Mouse (Mus musculus): ENCODE data around the gene Ybx3. TPM values are rescaled to one million over a fixed set of nuclear protein-coding genes. Genes with fewer than 3 reads are reported as not detected.

The Ybx3 gene
- 33.9 and 37.6 TPM in 2 replicates for polyA plus RNA-seq (2016; fragmentation: Nextera tagmentation; extraction: Ambion mirVana)

DNA sequence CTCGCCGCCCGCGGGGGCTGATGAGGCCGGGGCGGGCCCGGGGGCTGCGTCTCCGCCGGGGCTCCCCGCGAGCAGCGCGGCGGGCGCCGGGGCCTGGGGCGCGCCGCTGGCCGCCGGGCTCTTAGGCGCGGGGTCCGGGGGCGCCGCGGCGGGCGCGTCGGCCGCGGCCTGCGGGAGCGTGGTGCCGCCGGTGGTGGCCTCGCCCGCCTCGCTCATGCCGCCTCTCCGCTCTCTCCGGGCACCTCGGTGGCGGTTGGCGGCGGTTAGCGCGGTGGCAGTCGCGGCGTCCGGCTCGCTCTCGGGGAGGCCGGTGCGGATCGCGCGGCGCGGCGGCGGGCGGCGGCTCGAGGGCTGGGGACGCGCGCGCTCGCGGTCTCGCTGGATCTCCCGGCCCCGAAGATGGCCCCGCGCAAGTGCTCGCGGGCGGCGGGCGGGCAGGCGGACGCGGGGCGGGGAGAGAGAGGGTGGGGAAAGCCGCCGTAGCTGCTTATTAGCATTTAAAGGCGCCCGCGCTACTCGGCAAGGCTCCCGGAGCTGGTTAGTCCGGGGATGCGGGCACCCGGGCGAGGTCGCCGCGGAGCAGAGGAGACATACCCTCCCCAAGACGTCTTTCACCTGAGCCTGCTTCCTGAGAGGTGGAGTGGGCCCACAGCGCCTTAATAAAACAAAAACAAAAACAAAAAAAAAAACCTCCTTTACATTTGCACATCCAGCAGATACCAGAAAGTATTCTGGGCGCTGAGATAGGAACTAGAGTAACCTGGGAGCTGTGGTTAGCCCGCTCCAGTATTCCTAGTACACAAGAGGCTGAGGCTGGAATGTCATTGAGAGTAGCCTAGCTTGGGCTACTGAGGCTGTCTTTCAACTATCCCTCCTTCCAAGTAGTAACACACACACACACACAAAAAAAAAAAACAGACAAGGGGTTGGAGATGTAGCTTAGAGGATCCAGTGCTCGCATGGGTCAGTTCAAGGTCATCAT, at the start of gene Ybx3:
Ybx3 (minus strand) TSS at position 437 of the 982 bp plus-strand sequence.
- Histone ChIP-seq H3K4me3 (peak within 1 kb of the TSS; percentile 84), H3K27ac (peak within 1 kb of the TSS; percentile 93), H3K9me3 (replicated peaks) (no peaks in the 10 kb centered on the region), H3K4me1 (peaks cover 18% of the 10 kb centered on the region), H3K27me3 (ENCODE audit: low read depth, poor library complexity, severe bottlenecking) (peaks cover 7% of the 10 kb centered on the region; the same call in 1 of the 2 replicates), H3K36me3 (no peaks in the 10 kb centered on the region)
- WGBS = 6% methylated on average over 102 of the region's 107 CpGs
- peak; percentile 82 for DNase-seq (ENCODE audit: low spot score)

DNA sequence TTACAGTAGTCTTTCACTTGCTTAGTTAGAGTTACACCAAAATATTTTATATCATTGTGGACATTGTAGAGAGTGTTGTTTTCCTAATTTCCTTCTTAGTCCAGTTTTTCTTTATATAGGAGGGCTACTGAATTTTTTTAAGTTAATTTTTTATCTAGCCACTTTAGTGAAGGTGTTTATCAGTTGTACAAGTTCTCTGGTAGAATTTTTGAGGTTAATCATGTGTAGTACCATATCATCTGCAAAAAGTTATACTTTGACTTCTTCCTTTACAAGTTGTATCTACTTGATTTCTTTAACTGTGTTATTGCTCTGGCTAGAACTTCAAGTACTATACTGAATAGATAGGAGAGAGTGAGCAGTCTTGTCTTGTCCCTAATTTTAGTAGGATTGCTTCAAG, 48.4 kb upstream of the Ybx3 start:
- Histone ChIP-seq H3K27ac (no peak overlapping the region), H3K27me3 (ENCODE audit: low read depth, poor library complexity, severe bottlenecking) (peaks cover 24% of the 10 kb centered on the region), H3K36me3 (no peaks in the 10 kb centered on the region), H3K9me3 (replicated peaks) (no peaks in the 10 kb centered on the region), H3K4me3 (no peak overlapping the region), H3K4me1 (0 out of 2 replicates have a peak, but pooled peaks cover 5% of the 10 kb centered on the region)
- DNase-seq (ENCODE audit: low spot score) = no peak

DNA sequence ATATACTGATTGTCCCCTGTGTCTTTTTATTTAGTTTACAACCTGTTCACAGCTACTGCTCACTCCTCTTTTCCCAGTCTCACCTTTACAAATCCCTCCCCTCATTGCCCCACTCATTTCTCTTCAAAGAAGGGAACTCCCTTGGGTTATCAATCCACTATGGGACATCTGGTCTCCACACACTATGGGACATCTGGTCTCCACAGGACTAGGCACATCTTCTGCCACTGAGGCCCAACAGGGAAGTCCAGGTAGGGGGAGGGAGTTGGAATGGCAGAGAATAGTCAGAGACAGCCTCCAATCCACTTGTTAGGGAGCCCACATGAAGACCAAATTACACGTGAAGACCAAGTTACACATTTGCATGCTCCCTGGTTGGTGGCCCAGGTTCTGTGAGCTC, 45.8 kb upstream of the Ybx3 start:
- H3K9me3 ChIP-seq (replicated peaks) = no peaks in the 10 kb centered on the region
- WGBS = 50% methylated on average over 1 of the region's 1 CpGs
- H3K27me3 ChIP-seq (ENCODE audit: low read depth, poor library complexity, severe bottlenecking) = peaks cover 24% of the 10 kb centered on the region
- no peak for DNase-seq (ENCODE audit: low spot score)
- H3K4me1 ChIP-seq = 0 out of 2 replicates have a peak, but pooled peaks cover 5% of the 10 kb centered on the region
- H3K4me3 ChIP-seq = peak overlapping the region; percentile 54; the same call in 1 of the 2 replicates
- H3K36me3 ChIP-seq = no peaks in the 10 kb centered on the region
- no peak overlapping the region for H3K27ac ChIP-seq

DNA sequence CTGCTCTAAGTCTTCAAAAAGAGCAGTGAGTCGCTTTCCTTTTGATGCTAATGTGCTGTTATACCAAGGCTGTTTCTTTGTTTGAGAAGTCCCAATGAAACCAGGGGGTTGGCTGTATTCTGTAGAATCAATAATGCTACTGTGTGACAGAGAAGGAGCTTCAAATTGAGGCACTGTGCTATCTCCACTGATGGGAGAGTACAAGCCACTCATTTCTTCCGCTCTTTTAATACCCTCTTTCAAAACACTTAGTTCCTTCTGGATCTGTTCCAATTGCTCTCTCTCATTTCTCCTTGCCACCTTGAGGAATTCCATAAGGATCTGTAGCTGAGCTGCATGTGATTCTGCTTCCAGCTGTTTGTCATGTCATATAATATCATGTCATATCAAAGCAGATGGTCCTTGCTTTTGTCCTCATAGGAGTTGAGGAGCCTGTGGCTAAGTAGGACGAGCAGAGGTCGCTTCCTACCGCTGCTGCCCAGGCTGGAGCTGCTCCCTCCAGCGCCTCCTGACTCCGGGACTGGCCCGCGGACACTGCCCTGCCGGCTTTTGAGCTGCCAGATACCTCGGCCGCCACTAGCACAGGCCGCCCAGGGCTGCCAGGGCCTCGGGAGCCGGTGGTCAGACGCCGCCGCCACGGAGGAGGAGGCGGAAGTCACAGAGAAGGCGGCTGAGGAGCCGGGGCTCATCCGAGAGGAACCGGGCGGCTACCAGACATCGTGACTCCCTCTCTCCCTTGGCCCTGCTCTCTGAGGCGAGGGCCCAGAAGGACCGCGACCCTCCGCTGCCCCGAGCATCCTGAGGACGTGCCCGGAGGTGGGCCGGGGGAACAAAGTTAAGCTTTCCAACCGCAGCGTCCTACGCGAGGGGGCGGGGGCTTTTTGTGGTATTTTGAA, 45.1 kb upstream of the Ybx3 start:
- peak; percentile 58 for DNase-seq (ENCODE audit: low spot score)
- H3K9me3 ChIP-seq (replicated peaks) = no peaks in the 10 kb centered on the region
- H3K4me3 ChIP-seq = peak overlapping the region; percentile 54
- 9% methylated on average over 38 of the region's 39 CpGs for WGBS
- H3K4me1 ChIP-seq = 0 out of 2 replicates have a peak, but pooled peaks cover 5% of the 10 kb centered on the region
- H3K27ac ChIP-seq = peak overlapping the region; percentile 54
- no peaks in the 10 kb centered on the region for H3K36me3 ChIP-seq
- H3K27me3 ChIP-seq (ENCODE audit: low read depth, poor library complexity, severe bottlenecking) = peaks cover 24% of the 10 kb centered on the region

DNA sequence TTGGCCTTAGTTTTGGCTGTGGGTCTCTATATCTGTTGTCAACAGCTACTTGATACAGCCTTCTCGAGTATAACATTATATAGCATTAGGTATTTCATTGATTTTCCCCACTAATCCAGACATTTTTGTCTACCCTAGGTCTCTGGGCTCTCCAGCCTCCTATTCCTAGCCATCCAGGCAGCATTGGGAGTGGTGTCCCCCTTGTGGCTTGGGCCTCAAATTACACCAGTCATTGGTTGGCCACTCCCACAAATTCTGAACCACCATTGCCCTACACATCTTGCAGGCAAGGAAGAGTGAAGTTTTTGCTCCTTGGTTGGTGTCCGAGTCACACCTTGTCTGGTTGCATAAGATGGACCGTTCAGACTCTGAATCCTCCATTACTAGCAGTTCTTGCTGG, 33.3 kb upstream of the Ybx3 start:
- 68% methylated on average over 3 of the region's 3 CpGs for WGBS
- no peaks in the 10 kb centered on the region for H3K36me3 ChIP-seq
- DNase-seq (ENCODE audit: low spot score) = peak; percentile 31
- no peaks in the 10 kb centered on the region for H3K9me3 ChIP-seq (replicated peaks)
- no peak overlapping the region for H3K4me3 ChIP-seq
- H3K27ac ChIP-seq = no peak overlapping the region
- H3K27me3 ChIP-seq (ENCODE audit: low read depth, poor library complexity, severe bottlenecking) = no peaks in the 10 kb centered on the region
- H3K4me1 ChIP-seq = no peaks in the 10 kb centered on the region

DNA sequence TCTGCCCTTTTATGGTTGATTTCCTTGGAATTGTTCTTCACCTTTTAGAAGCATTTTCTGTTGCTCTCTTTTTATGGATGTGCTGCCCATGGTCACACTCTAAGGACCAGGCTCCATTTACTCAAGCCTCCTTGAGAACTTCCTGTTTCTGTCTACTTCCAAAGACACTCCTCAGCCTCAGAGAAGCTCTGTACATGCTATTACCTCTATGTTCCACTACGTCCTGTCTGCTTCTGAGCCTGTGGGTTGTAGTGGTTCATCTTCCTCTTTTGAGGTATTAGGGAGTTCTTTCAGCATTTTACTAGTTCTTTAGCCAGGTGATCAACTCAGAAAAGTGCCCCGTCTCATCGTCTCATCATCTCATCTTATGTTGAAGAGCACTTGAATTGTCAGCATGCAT, 31.3 kb upstream of the Ybx3 start:
- H3K9me3 ChIP-seq (replicated peaks) = no peaks in the 10 kb centered on the region
- H3K4me1 ChIP-seq = no peaks in the 10 kb centered on the region
- H3K27me3 ChIP-seq (ENCODE audit: low read depth, poor library complexity, severe bottlenecking) = no peaks in the 10 kb centered on the region
- DNase-seq (ENCODE audit: low spot score) = no peak
- WGBS = 90% methylated on average over 3 of the region's 3 CpGs
- H3K4me3 ChIP-seq = no peak overlapping the region
- H3K36me3 ChIP-seq = no peaks in the 10 kb centered on the region
- H3K27ac ChIP-seq = no peak overlapping the region

DNA sequence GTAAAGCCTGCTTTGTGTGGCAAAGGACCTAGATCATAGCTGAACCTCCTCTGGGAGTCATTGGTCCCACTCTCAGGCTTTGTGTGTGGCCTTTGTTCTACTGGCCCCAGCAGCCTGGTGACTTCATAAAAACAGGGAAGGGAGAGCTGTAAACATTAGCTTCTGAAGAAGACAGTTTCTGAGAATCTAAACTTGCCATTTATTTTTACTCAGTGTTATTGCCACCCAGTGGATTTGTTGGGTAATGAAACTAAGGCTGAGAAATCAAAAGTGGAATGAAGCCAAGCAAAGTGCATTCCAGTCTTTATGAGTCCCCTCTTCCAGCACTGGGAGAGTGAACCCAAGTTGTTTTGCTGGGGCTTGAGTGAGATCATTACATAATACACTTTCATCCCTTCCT, 30.5 kb upstream of the Ybx3 start:
- Histone ChIP-seq H3K4me3 (no peak overlapping the region), H3K9me3 (replicated peaks) (no peaks in the 10 kb centered on the region), H3K27ac (no peak overlapping the region), H3K27me3 (ENCODE audit: low read depth, poor library complexity, severe bottlenecking) (no peaks in the 10 kb centered on the region), H3K4me1 (no peaks in the 10 kb centered on the region), H3K36me3 (no peaks in the 10 kb centered on the region)
- DNase-seq (ENCODE audit: low spot score) = no peak

DNA sequence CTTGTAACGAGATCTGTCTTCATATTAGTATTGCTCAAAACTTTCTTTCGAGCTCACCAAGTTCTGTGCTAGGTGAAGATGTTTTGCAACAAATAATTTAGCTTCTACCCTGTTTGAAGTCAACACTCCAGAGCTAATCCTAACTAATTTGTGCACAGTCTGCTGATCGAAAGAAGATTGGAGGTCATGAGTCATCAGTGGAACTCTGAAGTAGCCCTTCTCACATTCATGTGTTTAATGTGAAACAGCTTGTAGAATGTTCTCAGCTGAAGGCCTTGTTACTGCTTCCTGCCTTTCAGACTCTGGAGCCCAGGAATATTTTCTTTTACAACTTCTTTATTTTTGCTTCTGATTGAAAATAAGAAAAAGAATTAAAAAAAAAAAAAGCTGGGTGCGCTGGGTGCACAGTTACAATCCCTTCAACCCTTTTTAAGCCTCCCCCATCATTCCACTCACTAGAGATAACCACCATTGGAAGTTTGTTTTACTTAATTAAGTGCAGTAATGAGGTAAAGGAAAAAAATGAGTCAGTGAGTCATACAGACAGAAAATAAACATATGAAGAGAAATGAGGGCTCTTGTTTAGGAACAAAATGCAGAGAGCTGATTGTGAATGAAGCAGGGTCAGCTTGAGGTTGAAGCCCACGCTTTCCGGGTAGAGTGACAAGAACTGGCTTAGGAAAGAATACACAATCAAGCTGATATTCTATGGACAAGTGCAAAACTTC, 23.0 kb upstream of the Ybx3 start:
- 81% methylated on average over 6 of the region's 6 CpGs for WGBS
- no peak overlapping the region for H3K27ac ChIP-seq
- no peaks in the 10 kb centered on the region for H3K4me1 ChIP-seq
- no peaks in the 10 kb centered on the region for H3K27me3 ChIP-seq (ENCODE audit: low read depth, poor library complexity, severe bottlenecking)
- DNase-seq (ENCODE audit: low spot score) = no peak
- no peaks in the 10 kb centered on the region for H3K9me3 ChIP-seq (replicated peaks)
- no peak overlapping the region for H3K4me3 ChIP-seq
- H3K36me3 ChIP-seq = no peaks in the 10 kb centered on the region

DNA sequence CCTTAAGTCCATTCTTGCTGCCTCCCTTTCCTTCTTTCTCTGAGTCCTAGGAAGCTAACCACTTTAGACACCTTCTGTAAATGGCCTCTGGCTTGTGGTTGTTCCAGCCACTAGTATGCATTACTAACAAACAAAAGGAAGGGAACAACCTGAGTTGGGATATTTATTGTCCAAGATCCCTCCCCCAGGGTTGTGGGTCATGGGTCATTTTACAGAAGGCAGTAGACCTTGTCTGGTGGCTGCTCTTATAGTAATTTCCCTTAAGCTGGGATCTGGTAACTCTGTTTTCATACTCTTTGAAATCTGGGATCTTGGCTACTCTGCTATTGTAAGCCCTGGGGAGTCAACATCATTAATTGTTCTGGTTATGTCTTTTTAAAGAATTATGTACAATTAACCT, 18.7 kb upstream of the Ybx3 start:
- no peak for DNase-seq (ENCODE audit: low spot score)
- H3K9me3 ChIP-seq (replicated peaks) = no peaks in the 10 kb centered on the region
- no peaks in the 10 kb centered on the region for H3K27me3 ChIP-seq (ENCODE audit: low read depth, poor library complexity, severe bottlenecking)
- H3K4me3 ChIP-seq = no peak overlapping the region
- H3K4me1 ChIP-seq = no peaks in the 10 kb centered on the region
- H3K36me3 ChIP-seq = no peaks in the 10 kb centered on the region
- H3K27ac ChIP-seq = no peak overlapping the region

DNA sequence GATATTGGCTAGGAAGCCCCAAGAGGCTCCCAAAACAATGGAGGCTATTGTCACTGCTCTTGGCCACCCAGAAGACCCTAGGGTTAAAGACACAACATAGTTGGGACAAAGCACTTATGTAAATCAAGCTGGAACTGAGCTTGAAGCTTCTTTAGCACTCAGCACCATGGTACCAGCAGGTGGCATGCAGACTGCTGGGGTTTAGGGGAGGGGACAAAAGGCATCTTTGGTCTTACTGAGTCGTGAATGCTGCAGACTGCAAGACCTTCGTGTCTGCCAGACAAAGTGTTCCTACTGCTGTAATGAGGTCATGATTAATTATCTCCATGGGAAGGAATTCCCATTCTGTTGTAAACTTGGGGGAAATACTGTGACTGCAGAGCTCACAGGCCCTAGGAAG, 17.6 kb upstream of the Ybx3 start:
- DNase-seq (ENCODE audit: low spot score) = no peak
- Histone ChIP-seq H3K4me3 (no peak overlapping the region), H3K27ac (no peak overlapping the region), H3K36me3 (no peaks in the 10 kb centered on the region), H3K27me3 (ENCODE audit: low read depth, poor library complexity, severe bottlenecking) (no peaks in the 10 kb centered on the region), H3K9me3 (replicated peaks) (no peaks in the 10 kb centered on the region), H3K4me1 (no peaks in the 10 kb centered on the region)
- WGBS = 16% methylated on average over 2 of the region's 2 CpGs

DNA sequence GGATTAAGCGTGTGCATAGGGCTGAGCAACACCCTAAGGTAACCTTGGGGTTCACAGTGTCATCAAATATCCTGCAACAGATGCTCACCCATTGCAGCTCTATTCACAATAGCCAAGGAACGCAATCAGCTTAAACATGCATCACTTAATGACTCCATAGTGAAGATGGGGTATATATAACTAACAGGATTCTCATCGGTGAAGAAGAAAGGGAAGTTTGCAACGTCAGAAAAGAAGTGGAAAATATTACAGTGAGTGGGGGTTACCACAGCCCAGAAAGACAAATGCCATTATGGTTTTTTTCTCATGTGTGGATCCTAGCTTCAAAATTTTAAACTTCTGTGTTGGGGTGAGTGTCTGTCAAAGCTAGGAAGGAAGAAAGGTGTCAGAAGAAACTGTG, 16.9 kb upstream of the Ybx3 start:
- WGBS = 90% methylated on average over 4 of the region's 4 CpGs
- H3K27me3 ChIP-seq (ENCODE audit: low read depth, poor library complexity, severe bottlenecking) = no peaks in the 10 kb centered on the region

DNA sequence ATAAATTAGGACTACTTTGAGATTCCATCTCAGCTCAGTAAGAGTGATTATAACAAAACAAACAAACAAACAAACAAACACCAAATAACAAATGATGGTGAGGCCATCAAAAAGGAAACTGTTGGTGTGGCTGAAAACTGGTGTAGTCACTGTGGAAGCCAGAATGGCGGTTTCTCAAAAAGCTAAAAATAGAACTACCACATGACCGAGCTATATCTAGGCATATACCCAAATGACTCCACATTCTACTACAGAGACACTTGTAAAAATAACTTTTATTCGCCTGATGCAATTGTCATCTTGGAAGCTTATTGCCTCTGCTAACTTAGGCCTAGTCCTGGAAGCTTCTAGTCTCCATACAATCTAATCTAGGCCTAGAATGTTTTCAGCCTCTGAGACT, 16.0 kb upstream of the Ybx3 start:
- Histone ChIP-seq H3K27me3 (ENCODE audit: low read depth, poor library complexity, severe bottlenecking) (no peaks in the 10 kb centered on the region), H3K27ac (no peak overlapping the region), H3K9me3 (replicated peaks) (no peaks in the 10 kb centered on the region), H3K4me1 (no peaks in the 10 kb centered on the region), H3K36me3 (no peaks in the 10 kb centered on the region), H3K4me3 (no peak overlapping the region)
- DNase-seq (ENCODE audit: low spot score) = no peak
- 93% methylated on average over 3 of the region's 3 CpGs for WGBS

More for the DNA sequence above, 16.9 kb upstream of the Ybx3 start:
- Histone ChIP-seq H3K9me3 (replicated peaks) (no peaks in the 10 kb centered on the region), H3K4me3 (no peak overlapping the region), H3K27ac (no peak overlapping the region), H3K4me1 (no peaks in the 10 kb centered on the region), H3K36me3 (no peaks in the 10 kb centered on the region)
- DNase-seq (ENCODE audit: low spot score) = no peak

Data from limb, embryonic 10.5 days (tissue).